In the genomic region with DNA sequence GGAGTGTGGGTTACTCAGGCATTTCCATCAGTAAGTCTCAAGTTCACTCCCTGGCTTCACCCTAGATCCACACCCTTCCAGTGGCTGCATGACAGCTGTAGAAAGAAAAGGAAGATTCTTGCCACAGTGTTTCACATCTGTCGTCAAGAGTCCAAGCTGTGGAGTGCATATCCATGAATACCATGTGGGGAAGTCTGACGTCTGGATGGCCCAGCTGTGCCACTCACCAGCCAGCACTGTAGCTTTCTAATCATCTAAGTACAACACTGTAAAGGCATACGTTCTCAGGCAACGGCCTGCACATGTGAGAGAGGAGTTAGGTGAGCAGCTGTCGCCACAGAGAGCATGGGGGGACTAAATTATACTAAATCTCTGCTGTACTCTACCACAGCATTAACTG, we compare ENCODE assay signal across 12 mouse cellular contexts. TPM values are rescaled to one million over a fixed set of nuclear protein-coding genes. Genes with fewer than 3 reads are reported as not detected.
DNase-seq lines count a peak whose midpoint lies in the region; ATAC-seq and TF ChIP-seq lines count a peak whose summit lies in the region.
"Had no signal": no experiment of that assay in that cellular context is flagged by ENCODE, and none has a peak within 500 bp of the region (broad histone marks: within the 10 kb centered on the region; RNA-seq: fewer than 3 reads in every experiment).

No protein-coding gene starts in this region.

- no peak; the same call in 1 of the 2 replicates for ATAC-seq in heart, embryonic 14.5 days (ENCODE audit: insufficient number of reproducible peaks, insufficient read depth, low FRiP score, low read depth)
- ATAC-seq in embryonic facial prominence, embryonic 12.5 days (ENCODE audit: insufficient number of reproducible peaks, insufficient read depth, low FRiP score, low TSS enrichment), result no peak
- ATAC-seq in forebrain, postnatal 0 days, result peak; percentile 40
- ATAC-seq in limb, embryonic 15.5 days (ENCODE audit: insufficient number of reproducible peaks, low FRiP score, low TSS enrichment, low read depth), result 0 out of 2 replicates have a peak, but pooled peaks have one; percentile 10
- ATAC-seq: intestine, embryonic 16.5 days had no signal

- H3K36me3 ChIP-seq in heart, embryonic 14.5 days (ENCODE audit: control insufficient read depth, insufficient read depth, low read length), result peaks cover 10% of the 10 kb centered on the region
- no peaks in the 10 kb centered on the region for H3K36me3 ChIP-seq in embryonic facial prominence, embryonic 12.5 days
- H3K36me3 ChIP-seq in forebrain, postnatal 0 days (ENCODE audit: insufficient read depth), result no peaks in the 10 kb centered on the region
- no peaks in the 10 kb centered on the region for H3K36me3 ChIP-seq in limb, embryonic 15.5 days

- no peaks in the 10 kb centered on the region for H3K27me3 ChIP-seq in heart, embryonic 14.5 days (ENCODE audit: control insufficient read depth, insufficient read depth, low read length)
- no peaks in the 10 kb centered on the region for H3K27me3 ChIP-seq in embryonic facial prominence, embryonic 12.5 days
- H3K27me3 ChIP-seq in forebrain, postnatal 0 days (ENCODE audit: insufficient read depth, low read length), result no peaks in the 10 kb centered on the region
- no peaks in the 10 kb centered on the region for H3K27me3 ChIP-seq in limb, embryonic 15.5 days

- H3K4me3 ChIP-seq in heart, embryonic 14.5 days (ENCODE audit: control insufficient read depth in 1 of 2, insufficient read depth in 1 of 2, low read depth in 1 of 2, low read length in 2 of 2), result no peak overlapping the region
- H3K4me3 ChIP-seq in embryonic facial prominence, embryonic 12.5 days, result no peak overlapping the region
- H3K4me3 ChIP-seq in forebrain, postnatal 0 days (ENCODE audit: low read depth, low read length), result no peak overlapping the region
- H3K4me3 ChIP-seq in limb, embryonic 15.5 days, result no peak overlapping the region

- peak overlapping the region; percentile 27 to 30; a peak in 1 of 4 replicates for H3K27ac ChIP-seq in heart, embryonic 14.5 days (replicated peaks in 1 of 2; ENCODE audit: control insufficient read depth in 1 of 2, insufficient read depth in 1 of 2, low read depth in 2 of 2, low read length in 2 of 2)
- H3K27ac ChIP-seq in embryonic facial prominence, embryonic 12.5 days, result peak overlapping the region; percentile 43; the same call in 1 of the 2 replicates
- H3K27ac ChIP-seq in forebrain, postnatal 0 days (ENCODE audit: low read depth, low read length), result no peak overlapping the region
- H3K27ac ChIP-seq in limb, embryonic 15.5 days, result no peak overlapping the region

- peaks cover 30 to 50% of the 10 kb centered on the region in 2 experiments for H3K4me1 ChIP-seq in heart, embryonic 14.5 days (ENCODE audit: control insufficient read depth in 2 of 2, insufficient read depth in 2 of 2, low read length in 2 of 2)
- H3K4me1 ChIP-seq in embryonic facial prominence, embryonic 12.5 days, result peaks cover 47% of the 10 kb centered on the region
- H3K4me1 ChIP-seq in forebrain, postnatal 0 days (ENCODE audit: insufficient read depth), result peaks cover 32% of the 10 kb centered on the region
- peaks cover 39% of the 10 kb centered on the region for H3K4me1 ChIP-seq in limb, embryonic 15.5 days

- H3K9me3 ChIP-seq in heart, embryonic 14.5 days (ENCODE audit: control insufficient read depth, low read length), result no peaks in the 10 kb centered on the region
- H3K9me3 ChIP-seq in embryonic facial prominence, embryonic 12.5 days, result no peaks in the 10 kb centered on the region
- no peaks in the 10 kb centered on the region for H3K9me3 ChIP-seq in forebrain, postnatal 0 days (ENCODE audit: low read length)
- H3K9me3 ChIP-seq in limb, embryonic 15.5 days, result no peaks in the 10 kb centered on the region

- 20% methylated on average over 5 of the region's 5 CpGs for WGBS in heart, embryonic 14.5 days
- WGBS in embryonic facial prominence, embryonic 12.5 days, result 30% methylated on average over 5 of the region's 5 CpGs
- 53% methylated on average over 5 of the region's 5 CpGs for WGBS in forebrain, postnatal 0 days
- WGBS in limb, embryonic 15.5 days, result 34% methylated on average over 5 of the region's 5 CpGs

- no peak for DNase-seq in heart, postnatal 4 days
- no peak for DNase-seq in forebrain, postnatal 0 days
- DNase-seq in natural killer cell, adult 2 months (ENCODE audit: low spot score in 2 of 2), result no peak
- DNase-seq in embryo, embryonic 10.5 days (ENCODE audit: low spot score), result no peak
- no peak for DNase-seq in thymus, postnatal 25 days
- DNase-seq: adrenal gland, postnatal 10 days; gastrocnemius, postnatal 25 days; right cerebral cortex, postnatal 4 days had no signal

- no peak for TF ChIP-seq CTCF in forebrain, postnatal 0 days (IDR thresholded peaks at IDR 0.05; ENCODE audit: low read depth)

- H3K9ac ChIP-seq in heart, embryonic 14.5 days (ENCODE audit: low read length), result no peak overlapping the region
- no peak overlapping the region for H3K9ac ChIP-seq in embryonic facial prominence, embryonic 12.5 days
- no peak overlapping the region for H3K9ac ChIP-seq in forebrain, postnatal 0 days
- no peak overlapping the region for H3K9ac ChIP-seq in limb, embryonic 15.5 days

- H3K4me2 ChIP-seq in heart, embryonic 14.5 days (ENCODE audit: low read length), result no peak overlapping the region
- no peak overlapping the region for H3K4me2 ChIP-seq in embryonic facial prominence, embryonic 12.5 days (replicated peaks)
- H3K4me2 ChIP-seq in forebrain, postnatal 0 days (ENCODE audit: low read depth), result no peak overlapping the region
- no peak overlapping the region for H3K4me2 ChIP-seq in limb, embryonic 15.5 days

RNA-seq across cellular contexts. Expression of a gene that starts 56.0 kb away (rescaled TPM):
- polyA plus RNA-seq in heart, embryonic 14.5 days (2014; fragmentation: Nextera tagmentation; extraction: Ambion mirVana), result 80.4 and 84.1 TPM in 2 replicates
- total RNA-seq in heart, postnatal 4 days (2021), result 10 to 100 TPM; 60.7 to 63.1 TPM
- 27.7 and 30.5 TPM in 2 replicates for polyA plus RNA-seq in embryonic facial prominence, embryonic 12.5 days (2016; fragmentation: Nextera tagmentation; extraction: Ambion mirVana)
- total RNA-seq in forebrain, postnatal 0 days (2014; rRNA removed), result 23.9 and 27.9 TPM in 2 replicates
- polyA plus RNA-seq in forebrain, postnatal 0 days (2015; fragmentation: Nextera tagmentation; extraction: Ambion mirVana), result 23.5 and 28.8 TPM in 2 replicates
- polyA plus RNA-seq in limb, embryonic 15.5 days (2015; fragmentation: Nextera tagmentation; extraction: Ambion mirVana), result 20.7 and 20.8 TPM in 2 replicates

Comparison
In these comparisons a context has a peak if more than half of its experiments do, and no peak if none do; other contexts are left out.
1. ATAC-seq: peak in forebrain, postnatal 0 days (single experiment) and limb, embryonic 15.5 days (single experiment); none in heart, embryonic 14.5 days (single experiment) and embryonic facial prominence, embryonic 12.5 days (single experiment).
2. H3K27ac ChIP-seq: peak in heart, embryonic 14.5 days (2 of 2) and embryonic facial prominence, embryonic 12.5 days (single experiment); none in forebrain, postnatal 0 days (single experiment) and limb, embryonic 15.5 days (single experiment).